Mouse (Mus musculus): Measurements from ENCODE around the gene Lrfn1. TPM values are rescaled to one million over a fixed set of nuclear protein-coding genes. Genes with fewer than 3 reads are reported as not detected.
"Not testable (repeated sequence)": the region's sequence is repeated elsewhere in the genome, so short reads cannot be mapped to it uniquely, and the experiment has no call there.

Gene Lrfn1
- total RNA-seq, 4 experiments from 2014 or later: 0.43 to 0.82 (median 0.61) TPM

DNA sequence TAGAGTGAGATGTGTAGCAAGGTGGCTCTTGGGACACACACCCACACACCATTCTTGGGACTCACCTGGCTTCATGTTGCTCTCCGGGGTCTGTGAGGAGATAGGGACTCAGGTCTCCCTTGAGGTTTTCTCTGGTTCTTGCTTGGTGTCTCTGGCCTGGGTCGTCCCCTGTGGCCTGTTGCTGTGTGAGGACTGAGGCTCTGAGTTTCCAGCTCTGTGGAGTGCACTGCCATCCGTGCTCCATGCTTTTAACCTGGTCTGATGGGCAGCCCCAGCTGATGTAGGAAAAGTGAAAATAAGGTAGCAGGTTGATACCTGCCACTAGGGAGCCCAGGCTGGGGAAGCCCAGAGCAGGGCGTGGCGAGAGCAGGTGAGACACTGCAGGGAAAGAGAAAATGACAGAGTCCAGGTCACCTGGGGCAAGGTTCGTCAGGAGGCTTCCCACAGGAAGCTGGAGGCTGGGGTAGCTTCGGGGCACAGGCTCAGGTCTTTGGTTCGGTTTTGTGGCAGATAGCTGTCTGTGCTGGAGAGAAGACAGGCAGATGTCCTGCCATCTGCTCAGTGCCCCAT is 58.7 kb downstream of the Lrfn1 start, which contains the start of gene Ifnl2:
Gene Ifnl2, minus strand, starts transcription at position 51 of the 570 bp plus-strand sequence.
- DNase-seq (ENCODE audit: low spot score): not testable (repeated sequence)

- DNase-seq (ENCODE audit: low spot score): no peak
These were observed 59.7 kb downstream of the Lrfn1 start for GRCm38 (mm10) chr7:28511441-28511840.

Other genes starting within 250 kb of the Lrfn1 start
- gene Eid2, start 184.1 kb upstream of the Lrfn1 start, total RNA-seq (2022): 10 to 100 TPM; 11.8 to 14.4 (median 13.3) TPM
- 10 to 100 TPM; 13.7 to 16.8 (median 15.2) TPM for gene Eid2b, start 174.2 kb upstream of the Lrfn1 start, total RNA-seq (2022)
- not detected for gene Selenov, start 160.8 kb upstream of the Lrfn1 start, total RNA-seq (2022)
- gene Dll3, start 149.7 kb upstream of the Lrfn1 start, total RNA-seq (2022): not detected
- gene Timm50, start 139.9 kb upstream of the Lrfn1 start, total RNA-seq (2022): 10 to 100 TPM; 59.2 to 68.5 (median 64.4) TPM
- 10 to 100 TPM; 56.0 to 63.2 (median 57.6) TPM for gene Supt5, start 113.2 kb upstream of the Lrfn1 start, total RNA-seq (2022)
- gene Rps16, start 101.3 kb upstream of the Lrfn1 start, total RNA-seq (2022): 100 to 1,000 TPM; 472 to 574 (median 541) TPM
- 10 to 100 TPM in 3 of 4 experiments, 1 to 10 TPM in 1; 8.9 to 13.2 (median 11.2) TPM for gene Plekhg2, start 79.4 kb upstream of the Lrfn1 start, total RNA-seq (2022)
- 10 to 100 TPM; 12.2 to 40.6 (median 16.5) TPM for gene Zfp36, start 71.7 kb upstream of the Lrfn1 start, total RNA-seq (2022)
- 10 to 100 TPM; 19.5 to 24.0 (median 22.2) TPM for gene Med29, start 59.3 kb upstream of the Lrfn1 start, total RNA-seq (2022)
- gene Paf1, start 59.0 kb upstream of the Lrfn1 start, total RNA-seq (2022): 10 to 100 TPM; 35.7 to 44.4 (median 39.1) TPM
- 1 to 10 TPM; 3.5 to 5.7 (median 4.8) TPM for gene Gmfg, start 14.5 kb upstream of the Lrfn1 start, total RNA-seq (2022)
- not detected for gene Ifnl2, start 58.5 kb downstream of the Lrfn1 start, total RNA-seq (2022)
- not detected for gene Ifnl3, start 70.9 kb downstream of the Lrfn1 start, total RNA-seq (2022)
- gene Sycn, start 88.9 kb downstream of the Lrfn1 start, total RNA-seq (2022): not detected
- gene Nccrp1, start 95.3 kb downstream of the Lrfn1 start, total RNA-seq (2022): not detected
- gene Samd4b, start 146.2 kb downstream of the Lrfn1 start, total RNA-seq (2022): 10 to 100 TPM; 19.4 to 23.4 (median 21.5) TPM
- 10 to 100 TPM in 1 of 4 experiments, 1 to 10 TPM in 3; 8.1 to 11.8 (median 8.5) TPM for gene Pak4, start 146.2 kb downstream of the Lrfn1 start, total RNA-seq (2022)
- not detected for gene Acp7, start 179.4 kb downstream of the Lrfn1 start, total RNA-seq (2022)
- under 1 TPM in 3 of 4 experiments, not detected in 1; 0.11 to 0.72 (median 0.16) TPM for gene Fbxo27, start 240.9 kb downstream of the Lrfn1 start, total RNA-seq (2022)

Measured in heart, adult 8-10 months (tissue).